Mouse (Mus musculus): ENCODE measurements around the gene Elovl5.
A peak's percentile ranks its signal among the peaks of the same experiment; 100 is the strongest.
"Not testable (repeated sequence)": the region's sequence is repeated elsewhere in the genome, so short reads cannot be mapped to it uniquely, and the experiment has no call there.

Elovl5 gene

GRCm38 (mm10) chr9:77955964-77956363, 38.8 kb downstream of the Elovl5 start:
- DNase-seq: no peak

DNA sequence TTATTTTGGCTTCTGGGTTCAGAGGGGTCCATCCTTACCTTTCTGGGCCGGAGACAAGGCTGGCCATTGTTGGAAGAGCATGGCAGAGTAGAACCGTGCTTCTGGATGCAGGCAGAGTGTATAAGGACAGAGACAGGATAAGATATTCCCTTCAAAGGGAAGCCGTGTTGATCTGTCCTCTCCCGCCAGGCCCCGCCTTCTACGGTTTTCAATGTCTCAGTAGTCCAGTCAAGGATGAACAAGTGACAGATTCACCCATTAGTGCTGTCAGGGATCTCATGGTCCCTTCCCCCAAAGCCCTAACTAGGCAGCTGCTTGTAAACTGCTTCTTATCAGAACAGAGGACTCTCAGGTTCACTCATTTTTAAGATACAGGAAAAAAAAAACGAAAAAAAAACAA, 41.2 kb downstream of the Elovl5 start:
- DNase-seq: no peak

GRCm38 (mm10) chr9:77959759-77960158, 42.6 kb downstream of the Elovl5 start:
- DNase-seq: no peak

- no peak for DNase-seq
Observed at GRCm38 (mm10) chr9:77961350-77961749, 44.2 kb downstream of the Elovl5 start.

- DNase-seq: no peak
Observed at GRCm38 (mm10) chr9:77964084-77964483, 46.9 kb downstream of the Elovl5 start.

- no peak for DNase-seq
Observed at GRCm38 (mm10) chr9:77965287-77965686, 48.1 kb downstream of the Elovl5 start.

- DNase-seq: no peak
Observed at GRCm38 (mm10) chr9:77965768-77966552, 48.8 kb downstream of the Elovl5 start.

- DNase-seq: no peak
Observed at GRCm38 (mm10) chr9:77966861-77967260, 49.7 kb downstream of the Elovl5 start.

DNA sequence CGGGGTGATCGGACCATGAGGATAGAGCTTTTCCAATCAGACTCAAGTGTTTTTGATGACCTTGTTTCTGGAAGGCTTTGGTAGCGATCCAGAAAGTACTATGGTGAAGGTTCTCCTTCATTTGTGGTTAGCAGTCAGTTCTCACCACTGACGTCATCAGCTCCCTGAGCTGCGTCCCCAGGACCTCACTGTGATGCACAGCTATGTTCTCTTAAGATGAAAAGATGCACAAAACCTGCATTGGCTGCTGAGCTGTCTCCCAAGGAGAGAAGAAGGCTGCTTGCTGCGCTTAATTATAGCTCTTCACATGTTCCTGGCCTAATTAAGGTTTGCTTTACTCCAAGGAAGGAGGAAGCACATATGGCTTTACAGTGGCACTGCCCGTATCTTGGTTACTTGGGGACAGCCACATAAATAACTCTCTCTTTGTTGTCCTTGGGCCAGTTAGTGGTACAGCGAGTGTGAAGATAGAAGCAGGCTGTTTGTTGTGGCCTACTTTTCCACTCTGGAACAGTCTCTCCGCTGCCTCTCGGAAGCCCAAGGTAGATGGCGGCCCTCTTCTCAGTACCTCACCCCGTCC, 50.5 kb downstream of the Elovl5 start:
- peak in 1 of 2 experiments; percentile 18 for DNase-seq

DNA sequence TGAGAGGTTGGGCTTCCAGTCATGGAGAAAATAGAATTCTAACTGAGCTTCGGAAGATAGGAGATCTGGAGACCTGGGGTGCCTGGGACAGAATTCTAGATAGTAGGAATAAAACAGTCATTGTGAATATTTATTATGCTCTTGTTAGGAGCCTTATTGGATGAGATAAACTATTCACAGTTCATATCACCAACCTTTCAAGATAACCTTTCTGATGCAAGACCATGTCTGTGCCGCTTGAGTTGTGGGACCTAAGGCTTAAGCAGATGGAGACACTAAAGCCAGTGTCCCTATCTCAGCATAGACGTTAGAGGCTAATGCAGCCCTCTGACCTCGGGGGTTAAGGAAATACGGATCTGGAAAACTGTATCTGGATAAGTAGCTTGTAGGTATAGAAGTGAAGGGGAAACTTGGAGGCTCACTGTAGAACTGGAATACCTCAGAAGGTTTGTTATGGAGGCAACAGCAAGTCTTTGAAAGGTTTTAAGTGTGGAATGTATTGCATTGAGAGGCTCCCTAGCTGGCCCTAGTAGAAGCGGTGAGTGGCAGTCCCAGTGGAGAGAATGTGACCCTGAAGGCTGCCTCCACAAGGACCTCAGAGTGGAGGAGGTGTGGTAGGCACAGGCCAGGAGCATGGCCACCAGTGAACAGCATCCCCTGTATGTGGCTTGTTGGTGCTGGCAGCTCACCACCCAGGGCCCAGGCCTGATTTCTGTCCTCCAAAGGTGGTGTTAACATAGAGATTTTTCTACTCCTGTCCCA, 52.2 kb downstream of the Elovl5 start:
- no peak for DNase-seq

DNA sequence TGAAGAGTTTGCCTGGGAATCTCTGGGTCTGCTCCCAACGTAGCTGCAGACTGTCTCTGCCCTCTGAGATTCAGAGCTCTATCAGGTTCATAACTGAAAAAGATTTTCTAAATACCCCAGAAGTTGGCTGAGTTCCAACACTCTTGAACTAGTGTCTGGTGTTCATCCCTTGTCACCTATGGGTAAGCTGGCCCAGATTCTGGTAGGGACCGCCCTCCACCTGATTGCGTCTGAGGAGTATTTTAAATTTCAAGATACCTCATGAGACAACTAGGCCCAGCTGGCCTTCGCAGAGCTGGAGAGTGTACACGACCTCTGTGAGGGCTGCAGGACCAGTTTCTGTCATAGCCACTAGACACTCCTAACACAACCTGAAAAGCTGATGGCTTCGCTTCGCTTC, 61.8 kb downstream of the Elovl5 start:
- no peak for DNase-seq

DNA sequence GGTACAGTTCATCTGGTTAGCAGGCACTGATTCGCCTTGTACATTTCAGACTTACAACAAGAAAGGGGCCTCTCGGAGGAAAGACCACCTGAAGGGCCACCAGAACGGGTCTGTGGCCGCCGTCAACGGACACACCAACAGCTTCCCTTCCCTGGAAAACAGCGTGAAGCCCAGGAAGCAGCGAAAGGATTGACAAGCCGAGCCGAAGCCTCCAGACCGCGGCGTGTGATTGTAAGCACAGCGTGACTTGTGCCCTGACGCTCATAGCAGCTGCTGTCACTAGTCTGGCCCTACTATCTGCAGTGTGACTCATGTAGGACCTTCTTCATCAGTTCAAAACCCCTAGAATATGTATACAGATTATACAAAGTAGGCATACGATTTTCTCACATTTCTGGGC, 65.5 kb downstream of the Elovl5 start:
- no peak for DNase-seq

- DNase-seq: no peak
Observed at GRCm38 (mm10) chr9:77983521-77983920, 66.4 kb downstream of the Elovl5 start.

GRCm38 (mm10) chr9:77986153-77986795, 69.1 kb downstream of the Elovl5 start:
- DNase-seq: peak; percentile 44 to 51

DNA sequence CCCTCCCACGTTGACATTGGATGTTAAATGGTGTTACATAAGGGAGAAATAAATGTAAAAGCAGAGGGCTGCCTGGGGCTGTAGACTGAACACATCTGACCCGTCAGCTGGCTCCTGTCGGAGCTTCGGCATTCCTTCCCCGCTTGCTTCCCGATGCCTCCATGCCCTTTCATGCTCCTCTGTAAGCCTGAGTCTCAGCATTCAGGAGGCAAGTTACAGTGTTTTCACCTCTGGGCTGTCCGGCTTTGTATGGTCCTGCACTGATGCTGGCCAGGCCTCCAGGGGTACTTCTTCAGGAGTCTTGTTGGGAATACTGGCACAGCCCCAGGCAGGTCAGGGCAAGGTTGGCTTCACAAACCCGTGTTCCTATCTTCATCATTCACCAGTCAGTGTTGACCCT, 72.5 kb downstream of the Elovl5 start:
- DNase-seq: no peak

- no peak for DNase-seq
Observed at GRCm38 (mm10) chr9:77990278-77990677, 73.1 kb downstream of the Elovl5 start.

DNA sequence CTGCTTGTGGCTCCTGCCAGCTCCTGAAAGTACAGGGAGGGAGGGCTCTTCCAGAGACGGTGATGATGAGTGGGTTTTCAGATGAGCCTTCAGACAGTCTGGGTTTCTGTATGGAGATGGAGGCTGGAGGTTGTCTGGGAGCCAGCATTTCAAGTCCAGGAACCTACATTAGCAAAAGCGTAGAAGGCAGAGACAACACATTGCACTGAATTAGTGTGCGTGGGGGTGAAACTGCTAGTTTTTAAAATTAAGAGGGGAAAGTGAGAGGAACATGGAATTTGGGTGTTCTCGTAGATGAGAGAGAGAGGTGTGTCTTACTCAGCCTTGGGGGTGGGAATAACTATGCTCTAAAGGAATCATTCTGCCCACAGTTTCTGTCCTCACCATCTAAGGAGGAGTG, 74.5 kb downstream of the Elovl5 start:
- no peak for DNase-seq

- DNase-seq: no peak
Observed at GRCm38 (mm10) chr9:77992276-77992675, 75.1 kb downstream of the Elovl5 start.

GRCm38 (mm10) chr9:77993101-77993500, 75.9 kb downstream of the Elovl5 start:
- DNase-seq: no peak

DNA sequence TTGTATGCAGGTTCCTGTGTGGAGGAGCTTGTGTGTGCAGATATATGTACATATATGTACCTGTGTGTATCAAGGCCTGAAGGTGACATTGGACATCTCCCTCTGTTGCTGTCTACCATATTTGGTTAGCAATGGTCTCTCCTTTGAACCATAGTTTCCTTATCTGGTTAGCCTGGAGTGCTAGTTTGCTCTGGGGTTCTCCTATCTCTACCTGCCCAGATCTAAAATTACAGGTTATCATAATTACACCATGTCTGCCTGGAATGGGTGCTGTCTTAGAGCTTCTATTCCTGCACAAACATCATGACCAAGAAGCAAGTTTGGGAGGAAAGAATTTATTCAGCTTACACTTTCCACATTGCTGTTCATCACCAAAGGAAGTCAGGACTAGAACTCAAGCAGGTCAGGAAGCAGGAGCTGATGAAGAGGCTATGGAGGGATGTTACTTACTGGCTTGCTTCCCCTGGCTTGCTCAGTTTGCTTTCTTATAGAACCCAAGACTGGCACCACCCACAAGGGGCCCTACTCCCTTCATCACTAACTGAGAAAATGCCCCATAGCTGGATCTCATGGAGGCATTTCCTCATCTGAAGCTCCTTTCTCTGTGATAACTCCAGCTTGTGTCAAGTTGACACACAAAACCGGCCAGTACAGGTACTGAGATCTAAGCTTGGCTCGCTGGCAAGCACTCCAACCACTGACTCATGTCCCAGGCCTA, 76.5 kb downstream of the Elovl5 start:
- not testable (repeated sequence) for DNase-seq

- DNase-seq: no peak
Observed at GRCm38 (mm10) chr9:77995235-77995634, 78.1 kb downstream of the Elovl5 start.

All from cerebellum, postnatal 10 days (tissue).